Mouse (Mus musculus) kidney, postnatal 0 days (tissue): Measurements from ENCODE around the gene Tfcp2. TPM values are rescaled to one million over a fixed set of nuclear protein-coding genes. Genes with fewer than 3 reads are reported as not detected.

Experiments
- ATAC-seq: fragments of 200-750 bp; cut with Nextera tagmentation; replicated peaks from 2 replicates; pipeline ENCODE4 v1.8.0; 2017; ENCODE audit warnings: low read depth, moderate number of reproducible peaks, moderate TSS enrichment, moderate library complexity; ENCODE audit not compliant: low FRiP score
- DNase-seq: peaks from one replicate; pipeline ENCODE4 v3.0.0-alpha.2; 2016; ENCODE audit warnings: low spot score
- H3K27ac ChIP-seq: fragments of 300-500 bp; sonication (generic); 2 replicates; pipeline ENCODE4 v1.5.1; 2014; ENCODE audit warnings: mild to moderate bottlenecking
- H3K27me3 ChIP-seq: fragments of 300-500 bp; sonication (generic); 2 replicates; pipeline ENCODE4 v1.6.1; 2014; ENCODE audit warnings: low read length, mixed read lengths; ENCODE audit not compliant: insufficient read depth
- H3K36me3 ChIP-seq: fragments of 300-500 bp; sonication (generic); 2 replicates; pipeline ENCODE4 v1.6.1; 2014; ENCODE audit warnings: low read length, mixed read lengths; ENCODE audit not compliant: insufficient read depth
- H3K4me1 ChIP-seq: fragments of 300-500 bp; sonication (generic); replicated peaks from 2 replicates; pipeline ENCODE4 v1.6.1; 2014; ENCODE audit warnings: antibody characterized with exemption, low read length, mixed read lengths; ENCODE audit not compliant: insufficient read depth
- H3K4me2 ChIP-seq: fragments of 300-500 bp; sonication (generic); 2 replicates; pipeline ENCODE4 v1.6.1; 2014; ENCODE audit warnings: mild to moderate bottlenecking, low read length, moderate library complexity, mixed read lengths
- H3K4me3 ChIP-seq: fragments of 300-500 bp; sonication (generic); replicated peaks from 2 replicates; pipeline ENCODE4 v1.5.1; 2014; ENCODE audit warnings: low read depth, low read length
- H3K9ac ChIP-seq: fragments of 300-500 bp; sonication (generic); 2 replicates; pipeline ENCODE4 v1.6.1; 2014; ENCODE audit warnings: low read depth, low read length
- H3K9me3 ChIP-seq: fragments of 300-500 bp; sonication (generic); replicated peaks from 2 replicates; pipeline ENCODE4 v1.6.1; 2016; ENCODE audit warnings: low read length, inconsistent platforms, mixed read lengths
- CTCF ChIP-seq: IDR thresholded peaks from 2 replicates; pipeline ENCODE4 v1.5.1; 2016; ENCODE audit warnings: antibody characterized with exemption, low read depth, mild to moderate bottlenecking, moderate library complexity
- WGBS: fragments of 180-500 bp; shearing (Covaris S2); extraction: QIAGEN DNeasy Blood & Tissue Kit; methylation state at CpG from one replicate; pipeline ENCODE4 v1.1.7; 2014; 5-methylcytosine and 5-hydroxymethylcytosine counted together
- polyA plus RNA-seq: library from polyadenylated mRNA; unstranded; fragments of >200 nt; fragmentation: Nextera tagmentation; extraction: Ambion mirVana; gene quantifications from 2 replicates; pipeline ENCODE4 v1.2.1, GENCODE M21; 2015

The Tfcp2 gene
- polyA plus RNA-seq, 1 experiment from 2014 or later, result 29.1 TPM

DNA sequence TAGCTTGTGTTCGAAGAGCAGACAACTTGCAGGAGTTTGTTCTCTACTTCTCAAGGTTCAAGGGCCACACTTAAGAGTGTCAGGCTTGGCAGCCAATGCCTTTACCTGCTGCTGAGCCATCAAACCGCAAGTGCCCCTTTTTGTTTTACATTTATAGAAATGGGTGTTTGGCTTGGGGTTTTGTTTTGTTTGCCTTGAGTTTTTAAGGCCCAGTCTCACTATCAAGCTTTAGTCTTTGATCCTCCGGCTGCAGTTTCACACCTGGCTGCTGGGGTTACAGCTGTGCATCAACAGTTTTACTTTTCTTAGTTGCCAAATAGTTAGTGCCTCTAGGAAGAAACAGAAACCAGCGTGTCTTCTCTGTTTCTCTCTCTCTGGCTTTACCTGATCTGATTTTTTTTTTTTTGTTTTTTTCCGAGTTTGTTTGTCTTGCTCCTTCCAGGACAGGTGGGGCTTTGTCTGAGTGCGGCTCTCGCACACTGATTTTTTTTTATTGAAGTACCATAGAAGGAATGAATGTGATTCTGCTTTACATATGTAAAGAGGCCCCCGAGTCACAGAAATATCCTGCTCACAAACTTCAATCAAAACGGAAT lies 46.6 kb upstream of the Tfcp2 start:
- ATAC-seq, result no peak
- H3K4me3 ChIP-seq, result peak overlapping the region; percentile 96
- no peak for TF ChIP-seq CTCF
- H3K9ac ChIP-seq, result peak overlapping the region; percentile 92; the same call in 1 of the 2 replicates
- no peaks in the 10 kb centered on the region for H3K27me3 ChIP-seq
- H3K4me2 ChIP-seq, result peak overlapping the region; percentile 89
- 22% methylated on average over 9 of the region's 9 CpGs for WGBS
- H3K27ac ChIP-seq, result peak overlapping the region; percentile 93
- DNase-seq, result no peak
- no peaks in the 10 kb centered on the region for H3K9me3 ChIP-seq
- H3K4me1 ChIP-seq, result peaks cover 14% of the 10 kb centered on the region; the same call in 1 of the 2 replicates
- H3K36me3 ChIP-seq, result no peaks in the 10 kb centered on the region

GRCm38 (mm10) chr15:100592817-100593216 lies 41.0 kb upstream of the Tfcp2 start:
- ATAC-seq (no peak), DNase-seq (no peak)
- Histone ChIP-seq H3K27ac (no peak overlapping the region), H3K4me1 (no peaks in the 10 kb centered on the region), H3K9ac (no peak overlapping the region), H3K27me3 (no peaks in the 10 kb centered on the region), H3K36me3 (0 out of 2 replicates have a peak, but pooled peaks cover 2% of the 10 kb centered on the region), H3K9me3 (no peaks in the 10 kb centered on the region), H3K4me3 (no peak overlapping the region), H3K4me2 (no peak overlapping the region)
- 73% methylated on average over 6 of the region's 6 CpGs for WGBS
- TF ChIP-seq CTCF, result no peak

- Histone ChIP-seq H3K9ac (no peak overlapping the region), H3K27me3 (no peaks in the 10 kb centered on the region), H3K27ac (no peak overlapping the region), H3K36me3 (peaks cover 12% of the 10 kb centered on the region; the same call in 1 of the 2 replicates), H3K9me3 (no peaks in the 10 kb centered on the region), H3K4me1 (no peaks in the 10 kb centered on the region), H3K4me2 (no peak overlapping the region), H3K4me3 (no peak overlapping the region)
- WGBS, result 64% methylated on average over 8 of the region's 8 CpGs
- ATAC-seq, result no peak
- DNase-seq, result peak; percentile 36
- TF ChIP-seq CTCF, result no peak
These were observed 38.6 kb upstream of the Tfcp2 start for GRCm38 (mm10) chr15:100590436-100590835.

GRCm38 (mm10) chr15:100588297-100588696 lies 36.5 kb upstream of the Tfcp2 start:
- TF ChIP-seq CTCF, result no peak
- Histone ChIP-seq H3K9me3 (no peaks in the 10 kb centered on the region), H3K4me2 (no peak overlapping the region), H3K9ac (no peak overlapping the region), H3K4me1 (no peaks in the 10 kb centered on the region), H3K36me3 (peaks cover 13% of the 10 kb centered on the region), H3K27ac (0 out of 2 replicates have a peak overlapping the region, but pooled peaks have one; percentile 4), H3K4me3 (no peak overlapping the region), H3K27me3 (no peaks in the 10 kb centered on the region)
- no peak for ATAC-seq
- no peak for DNase-seq
- WGBS, result 82% methylated on average over 6 of the region's 6 CpGs

- Histone ChIP-seq H3K4me2 (no peak overlapping the region), H3K36me3 (peaks cover 13% of the 10 kb centered on the region), H3K9me3 (no peaks in the 10 kb centered on the region), H3K27me3 (no peaks in the 10 kb centered on the region), H3K4me1 (no peaks in the 10 kb centered on the region), H3K9ac (no peak overlapping the region), H3K27ac (0 out of 2 replicates have a peak overlapping the region, but pooled peaks have one; percentile 34), H3K4me3 (no peak overlapping the region)
- DNase-seq (no peak), ATAC-seq (peak; percentile 83)
- no peak for TF ChIP-seq CTCF
- WGBS, result 60% methylated on average over 4 of the region's 4 CpGs
These were observed 35.4 kb upstream of the Tfcp2 start for GRCm38 (mm10) chr15:100587166-100587565.

- Histone ChIP-seq H3K27ac (no peak overlapping the region), H3K27me3 (no peaks in the 10 kb centered on the region), H3K4me2 (no peak overlapping the region), H3K9me3 (no peaks in the 10 kb centered on the region), H3K4me3 (no peak overlapping the region), H3K9ac (no peak overlapping the region), H3K36me3 (peaks cover 13% of the 10 kb centered on the region), H3K4me1 (no peaks in the 10 kb centered on the region)
- DNase-seq (no peak), ATAC-seq (no peak)
- no peak for TF ChIP-seq CTCF
- WGBS, result 94% methylated on average over 16 of the region's 16 CpGs
These were observed 34.1 kb upstream of the Tfcp2 start for GRCm38 (mm10) chr15:100585931-100586330.
